Mouse (Mus musculus): ENCODE results near the gene Orm3.

Gene Orm3

GRCm38 (mm10) chr4:63371890-63372289 lies 15.9 kb downstream of the Orm3 start:
- DNase-seq = peak; percentile 44 to 55

GRCm38 (mm10) chr4:63373404-63373803 lies 17.4 kb downstream of the Orm3 start:
- no peak for DNase-seq

GRCm38 (mm10) chr4:63374331-63374730 lies 18.4 kb downstream of the Orm3 start:
- no peak for DNase-seq

DNA sequence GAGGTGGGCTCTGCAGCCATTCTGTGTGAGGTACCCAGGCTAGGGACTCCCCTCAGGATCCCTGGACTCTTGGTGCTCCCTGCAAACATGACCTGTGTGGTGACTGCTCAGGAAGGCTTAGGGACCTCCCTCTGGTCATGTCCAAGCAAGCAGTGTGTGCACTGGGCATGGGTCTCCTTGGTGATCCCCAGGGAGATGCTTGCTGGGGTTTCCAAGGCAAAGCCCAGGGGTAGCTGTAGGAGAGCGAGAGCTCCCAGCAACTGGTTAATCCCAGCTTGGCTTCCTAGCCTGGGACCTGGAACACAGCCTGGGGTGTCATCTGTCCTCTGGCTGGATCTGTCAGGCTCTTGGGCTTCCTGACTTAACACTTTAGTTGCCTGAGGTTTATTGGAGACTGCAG lies 19.4 kb downstream of the Orm3 start:
- peak; percentile 58 to 59 for DNase-seq

DNA sequence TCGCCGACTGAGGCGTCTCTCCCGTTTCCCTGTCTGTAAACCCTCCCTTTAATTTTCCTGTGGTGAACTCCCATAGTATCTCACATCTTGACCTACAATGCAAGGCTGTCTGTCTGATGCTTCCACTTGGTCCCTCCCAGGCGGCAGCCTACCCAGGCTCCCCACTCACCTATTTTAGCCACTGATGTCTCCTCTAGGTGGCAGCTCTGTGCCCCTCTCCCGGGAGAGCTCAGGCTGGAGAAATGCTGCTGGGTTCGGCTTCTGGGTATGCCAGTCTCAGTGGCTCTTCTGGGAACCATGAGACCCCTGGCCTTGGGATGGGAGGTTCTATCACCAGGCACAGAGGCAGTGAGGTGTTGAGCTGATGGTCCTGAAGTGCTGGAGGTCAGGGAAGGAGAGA lies 21.5 kb downstream of the Orm3 start:
- DNase-seq = peak in 1 of 2 experiments; percentile 16

DNA sequence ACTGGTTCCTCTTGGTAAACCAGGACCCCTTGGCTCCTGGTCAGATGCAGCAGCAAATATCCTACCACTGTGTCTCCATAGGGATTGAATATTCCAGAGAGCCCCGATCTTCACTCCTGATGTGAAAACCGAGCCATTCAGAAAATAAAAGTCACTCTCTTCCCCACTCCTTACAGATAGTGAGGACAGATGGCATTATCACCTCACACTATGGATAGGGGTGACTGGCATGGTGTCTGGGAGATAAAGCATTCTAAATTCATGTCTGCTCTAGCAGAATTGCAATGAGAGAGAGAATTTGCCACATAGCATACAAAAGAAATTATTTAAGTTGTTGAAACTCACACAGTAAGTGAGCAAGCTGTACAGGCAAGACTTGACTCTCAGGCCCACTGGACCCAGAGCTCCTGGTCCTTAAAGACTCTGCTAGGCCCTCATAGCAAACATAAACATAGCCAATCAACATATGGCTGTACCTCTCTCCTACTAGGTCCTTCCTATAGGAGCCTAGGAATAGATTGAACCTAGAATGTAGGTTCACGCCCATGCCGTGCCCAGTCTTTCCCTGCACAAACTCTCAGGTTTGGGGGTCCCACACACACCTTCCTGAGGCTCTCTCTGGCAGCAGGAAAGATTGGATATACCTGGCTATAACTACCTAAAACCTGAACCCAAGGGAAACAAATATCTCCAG lies 26.9 kb downstream of the Orm3 start:
- DNase-seq = no peak

DNA sequence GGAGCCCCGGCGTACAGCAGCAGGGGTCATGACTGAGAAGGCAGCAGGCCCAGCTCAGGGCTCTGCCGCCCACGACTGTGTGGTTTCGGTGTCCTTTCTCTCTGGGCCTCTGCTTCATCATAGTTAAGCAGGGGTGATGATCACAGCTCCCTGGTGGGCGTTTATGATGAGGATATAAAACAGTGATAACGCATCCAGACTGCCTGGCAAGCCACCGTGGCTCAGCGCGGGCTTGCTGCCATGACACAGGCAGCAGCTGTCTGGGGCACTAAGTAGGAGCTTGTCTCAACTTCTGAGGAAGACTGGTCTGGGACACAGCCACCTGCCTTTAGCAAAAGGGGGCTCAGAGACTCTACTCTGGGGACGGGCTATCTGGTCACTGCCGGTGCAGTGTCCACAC lies 27.5 kb downstream of the Orm3 start:
- no peak for DNase-seq

- DNase-seq = no peak
These were observed 28.3 kb downstream of the Orm3 start for GRCm38 (mm10) chr4:63384262-63384661.

- no peak for DNase-seq
These were observed 29.3 kb downstream of the Orm3 start for GRCm38 (mm10) chr4:63385253-63385652.

DNA sequence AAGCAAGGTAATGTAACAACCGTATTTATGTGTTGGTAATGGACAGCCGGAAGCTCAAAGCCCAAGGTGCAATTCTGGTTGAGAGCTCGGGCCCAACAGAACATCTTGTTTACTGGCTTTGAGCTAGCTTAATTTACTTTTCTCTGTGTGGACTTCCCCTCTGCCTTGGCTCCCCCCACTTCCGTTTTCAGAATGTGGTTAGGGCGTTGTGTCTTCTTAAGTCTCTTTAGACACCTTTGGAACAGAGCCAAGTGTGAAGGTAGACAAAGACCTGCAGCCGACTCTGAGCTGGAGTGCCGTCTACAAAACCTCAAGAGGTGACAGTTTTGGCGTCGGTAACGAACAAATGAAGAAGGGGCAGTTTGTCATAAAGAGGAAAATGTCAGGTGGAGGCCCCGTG lies 29.8 kb downstream of the Orm3 start:
- DNase-seq = no peak

- no peak for DNase-seq
These were observed 32.1 kb downstream of the Orm3 start for GRCm38 (mm10) chr4:63388029-63388428.

DNA sequence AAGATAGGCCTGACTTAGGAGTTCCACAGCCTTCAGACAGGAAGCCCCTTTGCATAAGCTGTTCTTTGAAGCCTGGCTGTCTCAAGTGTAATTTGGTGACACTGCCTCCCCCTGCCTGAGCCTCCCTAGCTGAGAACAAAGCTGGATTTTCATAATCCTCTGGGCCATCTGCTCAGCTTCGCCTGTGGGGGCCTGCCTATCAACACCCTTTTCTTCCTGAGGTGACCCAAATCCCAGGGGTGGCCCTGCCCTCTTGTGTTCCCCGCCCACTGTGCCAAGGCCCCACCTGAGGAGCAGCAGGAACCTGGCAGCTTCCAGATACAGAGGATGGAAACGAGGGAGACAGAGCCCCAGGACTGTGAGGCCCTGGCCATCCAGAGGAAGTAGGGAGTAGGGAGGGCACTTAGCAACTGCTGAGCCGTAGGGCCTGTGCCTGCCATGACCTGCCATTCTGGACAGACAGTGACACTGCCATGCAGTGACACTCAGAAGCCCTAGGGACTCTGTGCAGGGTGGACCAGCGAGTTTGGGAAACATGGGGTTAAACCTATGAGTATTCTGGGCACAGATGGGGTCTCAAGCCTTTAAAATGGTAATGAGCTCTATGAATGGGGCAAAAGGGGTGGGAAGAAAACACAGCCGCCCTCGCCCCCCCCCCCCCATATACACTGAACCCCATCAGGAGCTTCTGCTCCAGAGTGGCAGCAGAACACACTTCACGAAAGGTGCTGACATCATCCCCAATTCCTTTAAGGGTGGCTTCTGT lies 33.3 kb downstream of the Orm3 start:
- DNase-seq = no peak

DNA sequence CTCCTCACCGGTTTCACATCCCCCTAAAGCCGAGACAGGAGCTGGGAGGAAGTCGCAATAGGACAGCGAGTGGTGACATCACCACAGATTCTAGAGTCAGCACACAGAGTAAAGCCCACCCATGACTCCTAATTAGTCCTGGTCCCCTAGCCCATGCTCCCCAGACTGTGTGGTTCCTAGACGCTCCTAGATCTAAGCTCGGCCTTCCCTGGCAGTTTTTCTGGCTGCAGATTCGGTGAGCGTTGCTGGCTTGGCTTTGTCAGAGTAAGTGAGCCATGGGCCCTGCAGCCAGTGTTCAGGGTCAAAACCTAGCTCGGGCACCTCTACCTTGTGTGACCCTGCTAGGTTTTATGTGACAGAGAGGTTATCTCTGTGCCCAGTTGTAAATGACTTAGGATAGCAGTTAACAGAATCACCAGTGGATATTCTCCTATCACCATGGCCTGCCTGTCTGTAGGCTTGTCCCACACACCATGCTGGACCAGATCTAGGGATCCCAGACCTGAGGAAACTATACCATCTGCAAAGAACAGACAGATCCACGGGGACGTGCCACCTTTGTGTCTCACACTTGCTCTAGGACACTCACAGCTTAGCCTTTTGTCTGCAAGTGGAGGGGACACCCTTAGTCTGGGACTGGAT lies 34.0 kb downstream of the Orm3 start:
- DNase-seq = no peak

DNA sequence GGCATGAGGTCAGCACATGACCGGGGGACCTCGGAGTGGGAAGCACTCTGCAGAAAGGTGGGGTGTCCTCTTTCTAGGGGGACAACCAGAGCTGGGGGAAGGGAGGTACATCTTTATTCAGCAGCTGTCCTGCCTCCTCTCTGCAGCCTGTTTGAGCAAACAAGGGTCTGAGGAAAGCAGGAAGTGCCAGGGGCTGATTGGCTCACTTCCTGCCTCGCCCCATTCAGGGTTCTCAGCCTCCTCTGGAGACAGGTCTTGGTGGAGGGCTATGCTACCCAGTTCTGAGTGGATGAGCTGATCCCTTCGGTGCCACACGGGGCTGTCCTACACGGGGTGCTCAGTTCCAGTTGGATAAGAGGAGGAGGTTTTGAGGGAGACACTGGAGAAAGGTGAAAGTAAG lies 35.4 kb downstream of the Orm3 start:
- DNase-seq = no peak

DNA sequence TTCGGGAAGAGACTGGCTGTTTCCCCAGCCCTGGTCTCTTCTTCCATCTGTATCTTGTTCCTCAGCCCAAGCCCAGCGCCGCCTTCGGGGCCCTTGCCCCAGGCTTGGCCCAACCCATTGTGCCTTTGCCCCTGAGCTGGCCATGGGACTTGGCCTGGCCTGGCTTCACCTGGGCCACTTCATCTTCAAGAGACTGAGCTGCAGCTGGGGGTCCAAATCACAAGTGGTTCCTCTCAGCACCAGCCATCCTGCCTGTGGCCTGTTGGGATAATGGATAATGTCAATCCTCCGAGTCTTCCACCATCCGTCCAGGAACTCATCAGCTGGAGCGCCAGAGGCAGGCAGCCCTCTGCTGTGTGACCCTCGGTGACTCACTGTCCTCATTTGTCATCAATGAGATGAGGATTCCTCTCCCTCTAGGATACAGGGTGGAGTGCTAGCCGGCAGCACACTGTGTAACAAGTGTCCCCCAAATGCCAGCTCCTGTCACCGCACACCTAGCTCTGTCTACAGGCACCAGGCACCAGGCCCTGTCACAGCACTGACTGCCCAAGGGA lies 42.1 kb downstream of the Orm3 start:
- no peak for DNase-seq

DNA sequence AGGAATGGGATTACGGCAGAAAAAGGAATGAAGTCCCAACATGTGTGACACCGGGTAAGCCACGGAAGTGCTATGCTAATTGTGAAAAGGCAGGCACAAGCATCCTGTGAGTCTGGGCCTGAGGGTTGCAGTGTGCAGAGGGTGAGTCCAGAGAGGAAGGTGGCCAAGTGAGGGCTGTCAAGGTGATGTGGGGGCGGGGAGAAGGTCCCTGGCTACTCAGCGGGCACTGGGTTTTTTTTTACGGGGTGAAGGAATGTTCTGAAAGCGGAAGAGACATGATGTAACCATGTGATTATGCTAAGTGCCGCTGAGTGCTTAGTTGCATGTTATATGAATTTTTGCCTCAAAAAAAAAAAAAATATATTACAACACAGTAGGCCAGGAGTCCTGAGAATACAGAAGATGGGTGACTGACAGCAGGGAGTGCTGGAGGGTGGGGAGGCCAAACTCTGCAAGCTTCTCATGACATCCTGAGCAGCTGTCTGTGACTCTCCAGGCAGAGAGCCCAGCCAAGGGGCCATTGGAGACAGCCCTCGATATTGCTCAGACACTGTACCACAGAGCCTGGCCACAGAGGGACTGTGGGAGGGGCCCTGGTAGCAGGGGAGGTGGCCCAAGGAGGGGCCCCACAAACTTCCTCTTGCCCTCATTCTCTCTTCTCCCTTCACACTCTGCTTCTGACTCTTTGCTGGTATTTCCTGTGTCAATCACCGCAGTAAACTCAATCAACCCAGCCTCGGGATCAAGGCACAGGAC lies 43.1 kb downstream of the Orm3 start:
- peak; percentile 35 to 49 for DNase-seq

DNA sequence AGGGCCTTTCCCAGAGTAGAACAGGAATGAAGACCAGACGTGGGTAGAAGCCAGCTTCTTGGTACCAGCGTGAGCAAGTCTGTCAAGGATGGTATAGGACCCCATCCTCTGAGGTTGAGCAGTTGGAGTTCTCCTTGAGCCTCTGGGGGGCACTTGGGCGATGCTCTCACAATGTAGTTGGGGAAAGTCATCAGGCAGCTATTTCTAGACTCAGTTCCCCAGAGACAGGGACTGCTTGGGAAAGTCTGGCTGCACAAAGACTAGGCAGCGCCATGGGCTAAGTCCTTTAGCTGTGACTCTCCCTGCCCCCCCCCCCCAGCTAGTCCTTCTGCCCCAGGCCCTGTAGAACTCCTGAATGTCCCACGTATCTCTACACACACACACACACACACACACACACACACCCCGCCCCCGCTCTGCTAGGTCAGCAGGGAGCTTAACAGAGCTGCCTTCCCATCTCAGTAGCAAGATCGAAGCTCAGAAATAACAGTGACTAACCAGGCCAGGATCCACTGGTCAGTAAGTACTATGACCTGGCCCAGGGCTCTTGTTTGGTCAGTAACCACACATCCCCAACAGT lies 43.8 kb downstream of the Orm3 start:
- peak in 1 of 2 experiments; percentile 14 for DNase-seq

GRCm38 (mm10) chr4:63400541-63401306 lies 44.8 kb downstream of the Orm3 start:
- DNase-seq = no peak

GRCm38 (mm10) chr4:63401620-63402019 lies 45.7 kb downstream of the Orm3 start:
- DNase-seq = peak in 1 of 2 experiments; percentile 7

DNA sequence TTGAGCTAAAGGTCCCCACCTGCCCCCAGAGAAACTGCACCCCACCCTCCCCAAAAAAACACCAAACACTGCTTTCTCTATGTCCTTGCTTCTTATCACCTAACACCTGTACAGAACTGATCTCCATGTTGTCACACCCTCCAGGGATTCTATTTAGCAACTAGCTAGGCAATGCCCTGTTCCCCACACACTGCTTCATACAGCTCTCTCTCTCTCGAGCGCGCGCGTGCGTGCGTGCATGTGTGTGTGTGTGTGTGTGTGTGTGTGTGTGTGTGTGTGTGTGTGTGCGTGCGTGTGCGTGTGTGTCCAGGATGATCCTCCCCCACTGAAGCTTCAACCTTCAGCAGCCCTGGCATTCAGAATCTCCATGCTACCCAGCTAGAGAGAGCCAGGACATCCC lies 46.1 kb downstream of the Orm3 start:
- DNase-seq = no peak

- DNase-seq = no peak
These were observed 46.6 kb downstream of the Orm3 start for GRCm38 (mm10) chr4:63402558-63402957.

All from kidney, postnatal 4 days (tissue).